Mouse (Mus musculus) kidney, postnatal 0 days (tissue): Measurements from ENCODE around the gene Rnase13. TPM values are rescaled to one million over a fixed set of nuclear protein-coding genes. Genes with fewer than 3 reads are reported as not detected.

Source experiments
- ATAC-seq: fragments of 200-750 bp; cut with Nextera tagmentation; replicated peaks from 2 replicates; pipeline ENCODE4 v1.8.0; 2017; ENCODE audit warnings: low read depth, moderate number of reproducible peaks, moderate TSS enrichment, moderate library complexity; ENCODE audit not compliant: low FRiP score
- DNase-seq: peaks from one replicate; pipeline ENCODE4 v3.0.0-alpha.2; 2016; ENCODE audit warnings: low spot score
- H3K27ac ChIP-seq: fragments of 300-500 bp; sonication (generic); 2 replicates; pipeline ENCODE4 v1.5.1; 2014; ENCODE audit warnings: mild to moderate bottlenecking
- H3K27me3 ChIP-seq: fragments of 300-500 bp; sonication (generic); 2 replicates; pipeline ENCODE4 v1.6.1; 2014; ENCODE audit warnings: low read length, mixed read lengths; ENCODE audit not compliant: insufficient read depth
- H3K36me3 ChIP-seq: fragments of 300-500 bp; sonication (generic); 2 replicates; pipeline ENCODE4 v1.6.1; 2014; ENCODE audit warnings: low read length, mixed read lengths; ENCODE audit not compliant: insufficient read depth
- H3K4me1 ChIP-seq: fragments of 300-500 bp; sonication (generic); replicated peaks from 2 replicates; pipeline ENCODE4 v1.6.1; 2014; ENCODE audit warnings: antibody characterized with exemption, low read length, mixed read lengths; ENCODE audit not compliant: insufficient read depth
- H3K4me2 ChIP-seq: fragments of 300-500 bp; sonication (generic); 2 replicates; pipeline ENCODE4 v1.6.1; 2014; ENCODE audit warnings: mild to moderate bottlenecking, low read length, moderate library complexity, mixed read lengths
- H3K4me3 ChIP-seq: fragments of 300-500 bp; sonication (generic); replicated peaks from 2 replicates; pipeline ENCODE4 v1.5.1; 2014; ENCODE audit warnings: low read depth, low read length
- H3K9ac ChIP-seq: fragments of 300-500 bp; sonication (generic); 2 replicates; pipeline ENCODE4 v1.6.1; 2014; ENCODE audit warnings: low read depth, low read length
- H3K9me3 ChIP-seq: fragments of 300-500 bp; sonication (generic); replicated peaks from 2 replicates; pipeline ENCODE4 v1.6.1; 2016; ENCODE audit warnings: low read length, inconsistent platforms, mixed read lengths
- CTCF ChIP-seq: IDR thresholded peaks from 2 replicates; pipeline ENCODE4 v1.5.1; 2016; ENCODE audit warnings: antibody characterized with exemption, low read depth, mild to moderate bottlenecking, moderate library complexity
- WGBS: fragments of 180-500 bp; shearing (Covaris S2); extraction: QIAGEN DNeasy Blood & Tissue Kit; methylation state at CpG from one replicate; pipeline ENCODE4 v1.1.7; 2014; 5-methylcytosine and 5-hydroxymethylcytosine counted together
- polyA plus RNA-seq: library from polyadenylated mRNA; unstranded; fragments of >200 nt; fragmentation: Nextera tagmentation; extraction: Ambion mirVana; gene quantifications from 2 replicates; pipeline ENCODE4 v1.2.1, GENCODE M21; 2015

The Rnase13 gene
- not detected in 2 replicates for polyA plus RNA-seq

DNA sequence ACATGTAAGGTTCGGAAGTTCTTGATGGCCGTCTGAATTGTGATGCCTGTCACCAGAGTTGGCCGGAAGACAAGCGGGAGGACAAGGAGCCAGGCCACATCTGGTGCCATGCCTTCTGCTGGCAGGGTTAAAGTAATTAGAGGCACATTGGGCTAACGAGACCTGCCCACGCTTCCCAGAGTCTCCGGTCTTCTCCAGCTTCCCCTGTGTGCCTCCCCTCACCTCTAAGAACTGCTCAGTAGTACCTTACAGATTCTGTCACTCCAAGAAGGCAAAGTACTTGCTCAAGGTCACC, at the start of gene Rnase13:
Rnase13 (minus strand) TSS at position 203 of the 295 bp plus-strand sequence.
- no peaks in the 10 kb centered on the region for H3K4me1 ChIP-seq
- ATAC-seq, result no peak
- no peaks in the 10 kb centered on the region for H3K36me3 ChIP-seq
- no peak for TF ChIP-seq CTCF
- no peaks in the 10 kb centered on the region for H3K9me3 ChIP-seq
- no peak within 1 kb of the TSS for H3K4me3 ChIP-seq
- DNase-seq, result no peak
- H3K27me3 ChIP-seq, result no peaks in the 10 kb centered on the region
- H3K9ac ChIP-seq, result no peak within 1 kb of the TSS
- H3K4me2 ChIP-seq, result no peak within 1 kb of the TSS
- no peak within 1 kb of the TSS for H3K27ac ChIP-seq
- 84% methylated on average over 7 of the region's 7 CpGs for WGBS

DNA sequence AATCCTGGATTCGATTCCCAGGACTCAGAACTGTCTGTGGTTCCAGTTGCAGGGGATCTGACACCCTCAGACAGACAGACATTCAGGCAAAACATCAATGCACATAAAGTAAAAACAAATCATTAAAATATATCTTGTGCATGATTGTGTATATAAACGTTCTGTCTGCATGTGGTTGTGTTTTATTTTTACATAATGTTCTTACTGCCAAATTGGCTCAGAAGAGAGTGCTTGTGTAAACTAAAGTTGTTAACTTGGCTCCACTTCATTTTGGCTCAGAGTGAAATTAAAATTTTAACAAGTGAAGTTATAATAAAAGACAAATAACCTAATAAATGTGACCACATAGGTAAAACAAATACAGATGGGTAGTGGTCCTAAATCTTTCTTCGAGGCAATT, 44.8 kb upstream of the Rnase13 start:
- no peaks in the 10 kb centered on the region for H3K4me1 ChIP-seq
- no peak for TF ChIP-seq CTCF
- no peak overlapping the region for H3K27ac ChIP-seq
- H3K4me3 ChIP-seq, result no peak overlapping the region
- 81% methylated on average over 3 of the region's 3 CpGs for WGBS
- H3K36me3 ChIP-seq, result no peaks in the 10 kb centered on the region
- no peak overlapping the region for H3K4me2 ChIP-seq
- ATAC-seq (no peak), DNase-seq (no peak)
- no peaks in the 10 kb centered on the region for H3K27me3 ChIP-seq
- no peaks in the 10 kb centered on the region for H3K9me3 ChIP-seq
- H3K9ac ChIP-seq, result no peak overlapping the region

DNA sequence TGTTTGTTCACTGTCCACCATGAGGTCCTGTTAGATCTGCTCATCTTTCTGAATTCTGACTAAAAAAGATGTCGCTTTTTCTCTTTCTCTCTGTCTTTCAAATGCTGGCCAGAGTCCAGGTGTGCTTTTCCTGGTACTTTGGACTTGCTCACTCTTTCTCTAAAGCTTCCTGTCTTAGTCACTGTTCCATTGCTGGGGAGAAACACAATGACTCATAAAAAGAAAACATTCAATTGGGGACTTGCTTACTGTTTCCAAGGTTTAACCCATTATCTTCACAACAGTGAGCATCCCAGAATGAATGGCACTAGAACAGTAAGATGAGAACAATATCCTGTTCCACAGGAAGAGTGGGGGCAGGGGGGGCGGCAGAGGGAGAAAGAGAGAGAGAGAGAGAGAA, 37.7 kb upstream of the Rnase13 start:
- WGBS, result 92% methylated on average over 2 of the region's 2 CpGs
- TF ChIP-seq CTCF, result no peak
- no peak for ATAC-seq

DNA sequence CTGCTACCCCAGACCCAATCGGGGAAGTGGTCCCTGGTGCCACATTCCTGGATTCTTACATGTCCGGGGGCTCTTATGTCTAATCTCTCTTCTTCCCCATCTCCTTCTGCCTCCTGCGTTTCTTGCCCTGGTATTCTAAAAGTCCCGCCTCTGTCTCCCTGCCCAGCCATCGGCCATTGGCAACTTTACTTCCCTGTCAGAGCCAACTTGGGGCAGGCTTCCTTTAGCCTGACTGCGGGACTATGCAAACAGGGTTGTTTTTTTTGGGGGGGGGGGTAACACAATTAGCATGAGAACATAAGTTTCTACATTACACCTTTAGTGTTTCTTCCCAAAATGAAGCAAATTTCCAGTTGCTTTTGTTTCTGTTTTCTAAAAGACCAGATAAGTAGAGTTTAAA, 20.8 kb upstream of the Rnase13 start:
- no peaks in the 10 kb centered on the region for H3K27me3 ChIP-seq
- no peaks in the 10 kb centered on the region for H3K9me3 ChIP-seq
- no peak for ATAC-seq
- 82% methylated on average over 6 of the region's 6 CpGs for WGBS
- H3K36me3 ChIP-seq, result no peaks in the 10 kb centered on the region
- no peak overlapping the region for H3K27ac ChIP-seq
- no peak for DNase-seq
- no peak overlapping the region for H3K9ac ChIP-seq
- no peak for TF ChIP-seq CTCF
- H3K4me1 ChIP-seq, result no peaks in the 10 kb centered on the region
- H3K4me2 ChIP-seq, result no peak overlapping the region
- no peak overlapping the region for H3K4me3 ChIP-seq

More for the DNA sequence above, 37.7 kb upstream of the Rnase13 start:
- DNase-seq, result no peak
- H3K4me2 ChIP-seq, result no peak overlapping the region
- no peaks in the 10 kb centered on the region for H3K27me3 ChIP-seq
- H3K36me3 ChIP-seq, result no peaks in the 10 kb centered on the region
- no peaks in the 10 kb centered on the region for H3K9me3 ChIP-seq
- H3K27ac ChIP-seq, result no peak overlapping the region
- H3K9ac ChIP-seq, result no peak overlapping the region
- no peaks in the 10 kb centered on the region for H3K4me1 ChIP-seq
- H3K4me3 ChIP-seq, result no peak overlapping the region

DNA sequence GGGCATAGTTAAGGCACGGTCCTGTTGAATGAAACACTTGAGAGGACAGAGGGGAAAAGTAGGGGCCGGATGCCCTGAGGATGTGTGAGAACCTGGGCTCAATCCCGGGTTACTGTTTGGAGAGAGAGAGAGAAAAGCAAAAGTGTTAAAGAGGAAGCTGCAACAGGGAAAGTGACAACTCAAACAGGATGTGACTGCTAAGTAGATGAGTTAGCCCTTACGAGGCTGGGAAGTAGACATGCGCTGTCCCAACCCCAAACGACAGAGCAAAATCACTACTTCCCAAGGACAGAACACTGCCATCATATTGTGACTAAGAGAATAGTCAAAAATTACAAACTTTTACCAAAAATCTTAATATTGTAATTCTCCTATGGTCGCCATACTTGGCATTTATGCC, 19.7 kb upstream of the Rnase13 start:
- ATAC-seq (no peak), DNase-seq (no peak)
- Histone ChIP-seq H3K4me1 (no peaks in the 10 kb centered on the region), H3K9me3 (no peaks in the 10 kb centered on the region), H3K36me3 (no peaks in the 10 kb centered on the region), H3K9ac (no peak overlapping the region), H3K4me2 (no peak overlapping the region), H3K27ac (no peak overlapping the region), H3K27me3 (no peaks in the 10 kb centered on the region), H3K4me3 (no peak overlapping the region)
- no peak for TF ChIP-seq CTCF
- WGBS, result 38% methylated on average over 7 of the region's 7 CpGs

DNA sequence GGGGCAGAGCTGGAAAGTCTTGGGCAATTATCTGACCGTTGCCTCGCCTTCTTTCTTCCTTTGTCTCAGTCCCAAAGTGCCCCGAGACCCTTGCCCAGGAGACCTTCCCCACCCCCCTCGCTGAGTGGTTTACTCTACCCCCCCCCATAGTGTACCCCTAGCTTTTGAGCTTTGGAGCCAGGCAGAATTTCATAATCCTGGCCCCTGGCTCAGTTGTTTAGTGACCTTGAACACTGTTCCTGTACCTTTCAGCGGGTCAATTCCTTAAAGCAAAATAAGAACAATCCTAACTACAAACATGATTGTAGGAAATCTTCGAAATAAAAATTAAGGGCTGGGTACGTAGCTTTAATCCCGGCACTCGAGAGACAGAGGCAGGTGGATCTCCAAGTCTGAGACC, 19.0 kb upstream of the Rnase13 start:
- WGBS, result 60% methylated on average over 9 of the region's 9 CpGs

DNA sequence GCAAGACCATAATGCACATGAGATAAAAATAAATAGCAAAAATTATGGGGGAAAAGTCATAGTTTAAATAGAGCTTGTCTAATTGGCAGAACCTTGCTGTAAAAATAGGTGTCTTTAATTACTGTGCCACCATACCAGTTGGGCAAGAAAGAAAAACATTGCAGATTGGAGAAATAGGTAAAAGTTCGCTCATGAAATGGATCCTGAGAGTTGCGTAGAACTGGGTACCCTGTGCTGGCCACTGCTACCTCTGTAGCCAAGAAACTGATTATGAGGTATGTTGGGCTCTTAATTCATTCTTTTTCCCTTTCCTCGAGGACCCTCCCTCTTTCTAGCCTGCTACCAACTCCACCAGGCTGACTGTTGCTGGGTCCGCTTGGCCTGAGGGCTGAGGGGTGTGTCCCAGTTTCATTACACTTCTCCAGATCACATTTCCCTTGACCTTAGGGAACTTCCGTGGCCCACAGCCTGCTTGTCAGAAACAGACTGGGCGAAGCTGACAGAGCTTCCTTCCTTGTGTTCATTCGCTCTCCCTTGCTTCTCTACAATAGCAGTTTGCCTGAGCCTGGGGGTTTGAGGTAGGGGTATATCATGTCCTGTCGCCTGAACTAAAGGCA, 18.5 kb upstream of the Rnase13 start:
- H3K27ac ChIP-seq, result no peak overlapping the region; the same call in 1 of the 2 replicates
- no peaks in the 10 kb centered on the region for H3K27me3 ChIP-seq
- H3K4me3 ChIP-seq, result no peak overlapping the region
- peak; percentile 74 for DNase-seq
- WGBS, result 22% methylated on average over 8 of the region's 8 CpGs
- H3K9ac ChIP-seq, result no peak overlapping the region
- H3K36me3 ChIP-seq, result no peaks in the 10 kb centered on the region
- H3K4me1 ChIP-seq, result no peaks in the 10 kb centered on the region
- TF ChIP-seq CTCF, result no peak
- H3K4me2 ChIP-seq, result no peak overlapping the region
- no peak; the same call in 1 of the 2 replicates for ATAC-seq
- no peaks in the 10 kb centered on the region for H3K9me3 ChIP-seq

More for the DNA sequence above, 19.0 kb upstream of the Rnase13 start:
- no peak overlapping the region for H3K4me3 ChIP-seq
- no peaks in the 10 kb centered on the region for H3K9me3 ChIP-seq
- no peak overlapping the region for H3K27ac ChIP-seq
- no peak overlapping the region for H3K4me2 ChIP-seq
- TF ChIP-seq CTCF, result no peak
- no peak overlapping the region for H3K9ac ChIP-seq
- no peaks in the 10 kb centered on the region for H3K4me1 ChIP-seq
- DNase-seq (no peak), ATAC-seq (no peak)
- H3K27me3 ChIP-seq, result no peaks in the 10 kb centered on the region
- no peaks in the 10 kb centered on the region for H3K36me3 ChIP-seq
